Mouse (Mus musculus) limb, embryonic 14.5 days (tissue): Measurements from ENCODE around the gene Rtkn. TPM values are rescaled to one million over a fixed set of nuclear protein-coding genes. Genes with fewer than 3 reads are reported as not detected.
"Not testable (repeated sequence)": the region's sequence is repeated elsewhere in the genome, so short reads cannot be mapped to it uniquely, and the experiment has no call there.

Experiments
- ATAC-seq: fragments of 200-750 bp; cut with Nextera tagmentation; 2 replicates; pipeline ENCODE4 v1.8.0; 2017; ENCODE audit warnings: low read depth, moderate number of reproducible peaks, moderate TSS enrichment; ENCODE audit not compliant: low FRiP score
- DNase-seq: peaks from one replicate; pipeline ENCODE4 v3.0.0-alpha.2; 2015; ENCODE audit warnings: low spot score
- H3K27ac ChIP-seq: fragments of 300-500 bp; sonication (generic); replicated peaks from 2 replicates; pipeline ENCODE4 v1.5.1; 2014; ENCODE audit warnings: low read depth, mild to moderate bottlenecking, low read length, moderate library complexity, mixed read lengths
- H3K27me3 ChIP-seq: fragments of 300-500 bp; sonication (generic); 2 replicates; pipeline ENCODE4 v1.6.1; 2014; ENCODE audit warnings: low read length, mixed read lengths; ENCODE audit not compliant: control insufficient read depth, insufficient read depth
- H3K36me3 ChIP-seq: fragments of 300-500 bp; sonication (generic); 2 replicates; pipeline ENCODE4 v1.6.1; 2014; ENCODE audit warnings: mild to moderate bottlenecking, low read length, moderate library complexity, mixed read lengths; ENCODE audit not compliant: control insufficient read depth, insufficient read depth
- H3K4me1 ChIP-seq: fragments of 300-500 bp; sonication (generic); 2 replicates; pipeline ENCODE4 v1.6.1; 2014; ENCODE audit warnings: antibody characterized with exemption, low read length, mixed read lengths; ENCODE audit not compliant: control insufficient read depth, insufficient read depth
- H3K4me2 ChIP-seq: fragments of 300-500 bp; sonication (generic); replicated peaks from 2 replicates; pipeline ENCODE4 v1.6.1; 2014; ENCODE audit warnings: low read depth, mild to moderate bottlenecking, low read length, moderate library complexity; ENCODE audit not compliant: severe bottlenecking
- H3K4me3 ChIP-seq: fragments of 300-500 bp; sonication (generic); replicated peaks from 2 replicates; pipeline ENCODE4 v1.5.1; 2014; ENCODE audit warnings: low read length
- H3K9ac ChIP-seq: fragments of 300-500 bp; sonication (generic); 2 replicates; pipeline ENCODE4 v1.6.1; 2014; ENCODE audit warnings: mild to moderate bottlenecking, low read depth, low read length, moderate library complexity; ENCODE audit not compliant: severe bottlenecking
- H3K9me3 ChIP-seq: fragments of 300-500 bp; sonication (generic); 2 replicates; pipeline ENCODE4 v1.6.1; 2016; ENCODE audit warnings: low read length; ENCODE audit not compliant: control insufficient read depth
- POLR2A ChIP-seq: fragments of 200-500 bp; IDR thresholded peaks from 2 replicates; pipeline ENCODE4 v1.8.0; 2012; ENCODE audit warnings: inconsistent platforms, mild to moderate bottlenecking, moderate library complexity, borderline replicate concordance; ENCODE audit not compliant: insufficient read depth, insufficient read length; ENCODE audit errors: extremely low read depth
- WGBS: fragments of 180-500 bp; shearing (Covaris S2); extraction: QIAGEN DNeasy Blood & Tissue Kit; methylation state at CpG from one replicate; pipeline ENCODE4 v1.1.7; 2014; 5-methylcytosine and 5-hydroxymethylcytosine counted together
- polyA plus RNA-seq, 2 experiments: library from polyadenylated mRNA; depleted of rRNA in 1 of 2; stranded (reverse) in 1 of 2; unstranded in 1 of 2; fragments of >200 nt; fragmentation: Nextera tagmentation in 1 of 2; extraction: Ambion mirVana in 1 of 2; gene quantifications; 2 replicates each; pipeline versions ENCODE4 v1.2.1 to v1.2.3; 2012 to 2014

The Rtkn gene
- polyA plus RNA-seq, 2 experiments = 40.7 to 151 TPM

DNA sequence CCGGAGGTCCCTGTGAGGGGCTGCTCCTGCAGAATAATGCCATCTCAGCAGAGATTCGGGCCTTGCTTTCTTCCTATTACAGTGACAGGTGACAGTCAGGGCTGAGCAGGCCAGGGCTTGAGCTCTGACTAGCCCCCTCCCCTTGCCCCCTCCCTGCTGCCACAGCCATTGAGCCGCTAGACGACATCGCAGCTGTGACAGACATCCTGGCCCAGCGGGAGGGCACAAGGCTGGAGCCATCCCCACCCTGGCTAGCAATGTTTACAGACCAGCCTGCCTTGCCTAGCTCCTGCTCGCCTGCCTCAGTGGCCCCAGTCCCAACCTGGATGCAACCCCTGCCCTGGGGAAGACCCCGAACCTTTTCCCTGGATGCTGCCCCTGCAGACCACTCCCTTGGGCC, 16.5 kb downstream of the Rtkn start:
- DNase-seq = no peak
- H3K36me3 ChIP-seq = peaks cover 66% of the 10 kb centered on the region
- no peak overlapping the region for H3K9ac ChIP-seq
- no peak overlapping the region for H3K4me2 ChIP-seq
- H3K27me3 ChIP-seq = no peaks in the 10 kb centered on the region
- TF ChIP-seq POLR2A = no peak
- no peaks in the 10 kb centered on the region for H3K9me3 ChIP-seq
- H3K27ac ChIP-seq = no peak overlapping the region
- 0 out of 2 replicates have a peak, but pooled peaks cover 3% of the 10 kb centered on the region for H3K4me1 ChIP-seq
- ATAC-seq = no peak
- H3K4me3 ChIP-seq = no peak overlapping the region
- 52% methylated on average over 7 of the region's 8 CpGs for WGBS

DNA sequence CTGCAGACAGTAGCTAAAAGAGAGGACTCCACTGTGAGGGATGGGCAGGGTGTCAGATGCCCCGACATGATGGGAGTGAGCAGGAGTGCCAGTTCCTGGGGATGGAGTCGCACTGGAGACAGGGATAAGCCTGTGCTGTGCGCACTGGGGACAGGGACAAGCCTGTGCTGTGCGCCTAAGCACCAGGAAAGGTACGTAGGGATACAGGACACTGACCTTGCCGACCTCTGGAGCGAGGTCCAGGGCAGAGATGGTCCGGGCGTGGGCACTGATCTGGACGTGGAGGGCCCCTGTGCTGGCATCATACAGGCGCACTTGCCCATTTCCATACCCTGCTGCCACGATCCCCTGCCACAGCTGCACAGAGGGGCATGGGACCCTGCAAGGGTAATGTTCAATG, 17.8 kb downstream of the Rtkn start:
- TF ChIP-seq POLR2A = no peak
- 86% methylated on average over 12 of the region's 12 CpGs for WGBS
- no peak overlapping the region for H3K4me2 ChIP-seq
- ATAC-seq = no peak
- H3K4me1 ChIP-seq = 0 out of 2 replicates have a peak, but pooled peaks cover 3% of the 10 kb centered on the region
- no peak overlapping the region for H3K9ac ChIP-seq
- DNase-seq = no peak
- H3K27ac ChIP-seq = no peak overlapping the region
- no peaks in the 10 kb centered on the region for H3K27me3 ChIP-seq
- H3K36me3 ChIP-seq = peaks cover 52% of the 10 kb centered on the region
- H3K9me3 ChIP-seq = no peaks in the 10 kb centered on the region
- H3K4me3 ChIP-seq = no peak overlapping the region

DNA sequence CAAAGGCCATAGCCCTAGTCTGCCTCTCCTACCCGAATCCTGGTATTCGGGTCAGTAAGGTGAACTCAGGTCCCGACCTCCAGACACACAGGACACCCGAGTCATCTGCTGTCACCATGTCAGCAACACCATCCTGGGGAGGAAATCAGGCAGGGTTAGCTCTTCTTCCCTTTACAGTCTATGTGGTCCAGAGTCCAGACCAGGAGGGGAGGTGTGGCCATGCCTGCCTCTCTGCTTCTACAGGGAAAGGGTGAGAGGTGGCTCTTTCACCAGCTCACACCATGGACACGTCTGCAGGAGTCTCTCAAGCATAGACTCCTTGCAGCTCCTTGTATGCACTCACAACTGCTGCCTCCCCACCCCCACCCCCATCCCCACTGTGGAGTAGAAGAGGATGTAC, 18.2 kb downstream of the Rtkn start:
- H3K4me3 ChIP-seq = no peak overlapping the region
- no peak for TF ChIP-seq POLR2A
- DNase-seq (no peak), ATAC-seq (no peak)
- H3K27me3 ChIP-seq = no peaks in the 10 kb centered on the region
- H3K4me2 ChIP-seq = no peak overlapping the region
- no peaks in the 10 kb centered on the region for H3K9me3 ChIP-seq
- H3K36me3 ChIP-seq = peaks cover 48% of the 10 kb centered on the region
- WGBS = 72% methylated on average over 5 of the region's 5 CpGs
- H3K27ac ChIP-seq = no peak overlapping the region
- 0 out of 2 replicates have a peak, but pooled peaks cover 3% of the 10 kb centered on the region for H3K4me1 ChIP-seq
- H3K9ac ChIP-seq = no peak overlapping the region

DNA sequence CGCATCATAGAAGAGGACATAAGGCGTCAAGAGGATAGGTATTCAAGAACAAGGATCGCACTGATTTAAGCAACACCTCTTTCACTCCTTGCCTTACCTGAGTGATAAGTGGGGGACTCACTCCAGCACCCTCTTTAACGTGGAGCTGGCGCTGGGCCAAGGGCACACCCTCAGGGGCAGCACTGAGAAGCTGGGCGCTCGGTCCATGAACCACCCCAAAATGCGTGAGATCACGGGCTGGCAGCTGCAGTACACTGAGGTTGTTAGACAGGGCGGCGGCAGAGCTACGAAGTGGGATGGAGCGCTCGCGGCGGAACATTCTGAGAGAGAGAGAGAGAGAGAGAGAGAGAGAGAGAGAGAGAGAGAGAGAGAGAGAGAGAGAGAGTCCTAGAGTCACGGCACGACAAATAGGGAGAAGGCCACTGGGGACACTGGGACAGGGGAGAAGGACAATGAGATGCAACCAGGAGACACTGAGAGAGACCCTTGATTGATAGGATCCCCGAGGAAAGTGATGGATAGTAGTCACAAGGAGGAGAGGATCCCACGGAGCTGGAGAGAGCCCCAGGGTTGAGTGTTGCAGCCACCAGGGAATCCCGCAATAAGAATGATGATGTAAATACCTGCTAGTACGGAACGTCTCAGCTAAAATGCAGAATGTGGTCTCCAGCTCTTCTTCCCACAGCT, 20.4 kb downstream of the Rtkn start:
- ATAC-seq (peak; percentile 4; the same call in 1 of the 2 replicates), DNase-seq (no peak)
- 0 out of 2 replicates have a peak, but pooled peaks have one; percentile 10 for TF ChIP-seq POLR2A
- Histone ChIP-seq H3K27ac (no peak overlapping the region), H3K4me3 (peak overlapping the region; percentile 54), H3K4me1 (0 out of 2 replicates have a peak, but pooled peaks cover 3% of the 10 kb centered on the region), H3K9ac (peak overlapping the region; percentile 54), H3K36me3 (peaks cover 26% of the 10 kb centered on the region), H3K9me3 (no peaks in the 10 kb centered on the region), H3K27me3 (peaks cover 8% of the 10 kb centered on the region), H3K4me2 (peak overlapping the region; percentile 87)
- 6% methylated on average over 23 of the region's 23 CpGs for WGBS

DNA sequence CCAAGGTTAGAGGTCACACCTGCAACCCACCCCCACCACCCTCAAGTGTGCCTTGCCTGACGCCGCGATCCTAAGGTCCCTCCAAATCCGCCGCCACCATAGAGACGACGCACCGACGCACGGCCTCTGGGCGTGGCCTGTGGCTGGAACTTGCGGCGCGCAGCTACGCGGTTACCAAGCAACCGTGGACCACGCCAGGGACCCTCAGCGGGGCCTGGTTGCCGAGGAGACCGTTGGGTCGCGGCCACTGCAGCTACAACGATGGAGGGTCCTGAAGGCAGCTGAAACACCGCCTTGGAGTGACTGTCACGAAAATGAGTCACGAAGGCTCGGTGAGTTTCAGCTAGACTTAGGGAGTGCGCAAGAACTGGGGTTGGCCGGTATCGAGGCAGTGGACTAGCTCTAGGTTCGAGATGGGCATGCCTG, 21.0 kb downstream of the Rtkn start, which contains the start of the genes Wdr54 and 1700003E16Rik:
Wdr54 (minus strand) TSS at position 139 of the 426 bp plus-strand sequence.
1700003E16Rik (plus strand) TSS at position 146 of the 426 bp plus-strand sequence.
- 3% methylated on average over 32 of the region's 32 CpGs for WGBS
- Histone ChIP-seq H3K4me1 (0 out of 2 replicates have a peak, but pooled peaks cover 3% of the 10 kb centered on the region), H3K9ac (peak within 1 kb of the TSS; percentile 54), H3K36me3 (peaks cover 20% of the 10 kb centered on the region), H3K27ac (no peak within 1 kb of the TSS), H3K9me3 (no peaks in the 10 kb centered on the region), H3K27me3 (peaks cover 14% of the 10 kb centered on the region), H3K4me2 (peak within 1 kb of the TSS; percentile 87), H3K4me3 (peak within 1 kb of the TSS; percentile 54)
- ATAC-seq (peak; percentile 91), DNase-seq (peak; percentile 68)
- no peak for TF ChIP-seq POLR2A

DNA sequence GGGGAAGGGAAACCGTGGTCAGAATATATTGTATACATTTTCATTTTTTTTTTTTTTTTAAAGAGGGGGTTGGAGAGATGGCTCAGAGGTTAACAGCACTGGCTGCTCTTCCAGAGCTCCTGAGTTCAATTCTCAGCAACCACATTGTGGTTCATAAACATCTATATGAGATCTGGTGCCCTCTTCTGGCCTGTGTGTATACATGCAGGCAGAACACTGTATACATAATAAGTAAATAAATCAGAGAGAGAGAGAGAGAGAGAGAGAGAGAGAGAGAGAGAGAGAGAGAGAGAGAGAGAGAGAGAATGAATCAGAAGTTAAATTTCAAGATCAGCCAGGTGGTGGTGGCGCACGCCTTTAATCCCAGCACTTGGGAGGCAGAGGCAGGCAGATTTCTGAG, 24.2 kb downstream of the Rtkn start:
- 18% methylated on average over 3 of the region's 3 CpGs for WGBS
- H3K36me3 ChIP-seq, H3K4me2 ChIP-seq, ATAC-seq, H3K9ac ChIP-seq, H3K27ac ChIP-seq, H3K4me3 ChIP-seq, H3K9me3 ChIP-seq: not testable (repeated sequence)
- DNase-seq = peak; percentile 68
- Histone ChIP-seq H3K27me3 (peaks cover 28% of the 10 kb centered on the region), H3K4me1 (peaks cover 12% of the 10 kb centered on the region)
